Mouse (Mus musculus): Measurements from ENCODE around the gene Cers3. TPM values are rescaled to one million over a fixed set of nuclear protein-coding genes. Genes with fewer than 3 reads are reported as not detected.

Gene Cers3
- total RNA-seq (2015; ENCODE audit: low replicate concordance) (not detected in 2 replicates), total RNA-seq (2017; ENCODE audit: low replicate concordance) (not detected in 2 replicates)

DNA sequence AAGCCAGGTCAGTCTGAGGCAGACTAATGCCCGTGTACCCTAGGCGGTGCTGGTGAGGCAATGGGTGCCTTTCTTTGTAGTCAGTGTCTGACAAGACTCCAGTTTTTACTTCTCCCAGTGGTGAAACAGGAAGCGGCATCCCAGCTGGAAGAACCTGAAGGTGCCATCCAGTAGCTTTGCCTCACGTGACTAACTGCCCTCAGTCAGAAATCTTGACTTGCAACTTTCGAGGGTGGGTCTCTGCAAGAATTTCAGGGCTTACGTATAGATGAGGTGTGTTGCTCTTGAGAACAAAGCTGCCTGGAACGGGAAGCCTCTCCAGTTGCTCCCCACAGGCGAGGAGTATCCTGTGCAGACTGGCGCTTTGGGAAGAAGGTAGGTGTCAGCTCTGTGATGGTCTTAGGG lies at the start of gene Cers3:
Gene Cers3 (plus strand): TSS at position 128 of the 405 bp plus-strand sequence.
- ATAC-seq (replicated peaks; ENCODE audit: low FRiP score, poor library complexity, severe bottlenecking) = no peak

DNA sequence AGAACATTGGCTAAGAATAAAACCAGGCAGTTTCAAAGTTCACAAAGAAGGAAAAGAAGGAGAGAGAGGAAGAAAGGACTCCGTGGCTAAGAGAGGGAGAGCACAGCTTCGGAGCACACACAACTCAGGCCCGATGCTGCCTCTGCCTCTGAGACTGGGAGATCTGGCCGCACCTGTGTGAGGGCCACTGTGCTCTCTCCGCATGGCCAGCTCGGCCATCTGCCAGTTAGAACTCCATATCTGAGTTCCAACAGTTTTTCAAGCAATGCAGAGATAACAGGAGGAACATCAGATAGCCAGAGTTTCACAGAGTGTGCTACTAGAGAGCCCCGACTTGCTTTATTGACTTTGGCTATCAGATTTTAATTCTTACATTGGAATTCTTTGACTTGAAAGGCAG lies 48.8 kb upstream of the Cers3 start:
- no peak for ATAC-seq (replicated peaks; ENCODE audit: low FRiP score, poor library complexity, severe bottlenecking)

DNA sequence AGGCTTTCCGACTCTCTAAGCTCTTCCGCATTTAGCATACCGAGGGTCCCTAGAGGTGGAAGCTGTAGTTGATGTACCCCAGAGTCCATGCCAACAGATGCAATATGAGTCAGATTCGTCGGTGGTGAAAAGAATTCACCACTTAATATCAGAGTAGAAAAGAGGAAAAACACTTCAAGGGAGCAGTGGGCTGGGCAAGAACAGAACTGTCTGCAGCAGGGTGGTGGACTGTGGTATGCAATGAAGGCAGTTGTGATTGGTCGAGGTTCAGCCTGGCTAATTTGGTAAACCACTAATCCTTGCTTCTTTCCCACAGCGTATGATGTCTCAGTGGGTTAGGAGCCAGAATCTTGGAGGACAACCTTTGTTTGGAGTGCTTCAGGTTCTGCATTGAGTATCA lies 40.6 kb upstream of the Cers3 start:
- ATAC-seq (replicated peaks; ENCODE audit: low FRiP score, poor library complexity, severe bottlenecking) = no peak

GRCm38 (mm10) chr7:66704631-66705030 lies 38.7 kb upstream of the Cers3 start:
- ATAC-seq (replicated peaks; ENCODE audit: low FRiP score, poor library complexity, severe bottlenecking) = no peak

GRCm38 (mm10) chr7:66711166-66711565 lies 32.1 kb upstream of the Cers3 start:
- no peak for ATAC-seq (replicated peaks; ENCODE audit: low FRiP score, poor library complexity, severe bottlenecking)

GRCm38 (mm10) chr7:66724514-66724913 lies 18.8 kb upstream of the Cers3 start:
- no peak for ATAC-seq (replicated peaks; ENCODE audit: low FRiP score, poor library complexity, severe bottlenecking)

- no peak for ATAC-seq (replicated peaks; ENCODE audit: low FRiP score, poor library complexity, severe bottlenecking)
Observed at GRCm38 (mm10) chr7:66724954-66725353, 18.4 kb upstream of the Cers3 start.

DNA sequence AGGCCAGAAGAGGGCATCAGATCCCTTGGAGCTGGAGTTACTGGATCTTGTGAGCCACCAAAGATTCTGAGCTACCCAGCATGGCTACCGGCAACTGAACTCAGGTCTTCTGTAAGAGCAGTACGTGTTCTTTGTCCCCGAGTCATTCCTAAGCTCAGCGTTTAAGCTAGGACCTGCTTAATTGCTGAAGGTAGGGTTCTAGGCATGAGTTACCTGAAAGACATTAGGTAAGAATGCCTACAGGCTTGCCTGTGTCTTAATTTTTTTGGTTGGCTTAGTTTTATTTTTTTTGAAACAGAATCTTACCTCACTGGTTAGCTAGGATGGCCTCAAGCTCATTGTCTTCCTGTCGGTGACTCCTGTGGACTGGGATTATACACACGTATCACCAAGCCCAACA lies 15.2 kb upstream of the Cers3 start:
- ATAC-seq (replicated peaks; ENCODE audit: low FRiP score, poor library complexity, severe bottlenecking) = no peak

DNA sequence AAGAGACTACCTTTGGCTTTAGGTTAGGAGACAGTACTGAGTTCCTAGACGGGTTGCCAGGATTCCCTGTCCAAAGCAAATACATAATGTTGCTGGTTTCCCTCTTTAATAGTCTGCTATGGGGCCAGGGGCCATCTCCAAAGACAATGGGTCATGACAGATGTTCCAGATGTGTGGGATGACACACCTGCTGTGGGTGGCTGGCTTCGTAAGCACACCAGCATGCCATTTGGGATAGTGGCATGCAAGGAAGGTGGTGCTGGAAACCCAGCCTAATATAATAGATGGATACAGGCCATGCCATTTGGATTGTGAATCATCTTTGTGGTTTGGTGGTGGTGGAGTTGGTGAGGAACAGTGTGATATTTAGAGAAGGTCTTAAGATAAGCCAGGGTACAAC lies 14.1 kb upstream of the Cers3 start:
- ATAC-seq (replicated peaks; ENCODE audit: low FRiP score, poor library complexity, severe bottlenecking) = no peak

- ATAC-seq (replicated peaks; ENCODE audit: low FRiP score, poor library complexity, severe bottlenecking) = no peak
Observed at GRCm38 (mm10) chr7:66733431-66733830, 9.9 kb upstream of the Cers3 start.

GRCm38 (mm10) chr7:66733882-66734281 lies 9.4 kb upstream of the Cers3 start:
- ATAC-seq (replicated peaks; ENCODE audit: low FRiP score, poor library complexity, severe bottlenecking) = no peak

GRCm38 (mm10) chr7:66734466-66734865 lies 8.8 kb upstream of the Cers3 start:
- no peak for ATAC-seq (replicated peaks; ENCODE audit: low FRiP score, poor library complexity, severe bottlenecking)

- no peak for ATAC-seq (replicated peaks; ENCODE audit: low FRiP score, poor library complexity, severe bottlenecking)
Observed at GRCm38 (mm10) chr7:66734993-66735392, 8.3 kb upstream of the Cers3 start.

GRCm38 (mm10) chr7:66737418-66737817 lies 5.9 kb upstream of the Cers3 start:
- ATAC-seq (replicated peaks; ENCODE audit: low FRiP score, poor library complexity, severe bottlenecking) = no peak

GRCm38 (mm10) chr7:66741008-66741407 lies 2.3 kb upstream of the Cers3 start:
- ATAC-seq (replicated peaks; ENCODE audit: low FRiP score, poor library complexity, severe bottlenecking) = no peak

DNA sequence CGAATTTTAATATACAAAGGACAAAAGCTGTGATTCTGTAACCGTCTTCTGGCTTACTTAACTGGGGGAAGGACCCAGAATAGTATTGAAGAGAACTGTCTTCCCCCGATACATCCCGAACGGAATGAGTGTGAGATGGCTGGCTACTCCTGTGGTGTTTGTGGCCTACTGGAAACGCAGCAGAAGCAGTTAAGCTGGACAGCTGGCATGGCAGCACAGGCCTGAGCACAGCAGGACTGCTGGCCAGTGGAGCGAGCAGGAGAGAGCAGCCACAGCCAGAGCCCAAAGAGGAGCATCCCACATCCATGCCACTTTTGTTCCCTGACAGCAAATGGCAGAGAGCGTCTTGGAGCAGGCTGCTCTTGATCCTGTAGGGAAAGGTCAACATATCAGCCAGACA lies 1.9 kb upstream of the Cers3 start:
- ATAC-seq (replicated peaks; ENCODE audit: low FRiP score, poor library complexity, severe bottlenecking) = no peak

GRCm38 (mm10) chr7:66746972-66747371 lies 3.7 kb downstream of the Cers3 start:
- no peak for ATAC-seq (replicated peaks; ENCODE audit: low FRiP score, poor library complexity, severe bottlenecking)

GRCm38 (mm10) chr7:66749998-66750397 lies 6.7 kb downstream of the Cers3 start:
- no peak for ATAC-seq (replicated peaks; ENCODE audit: low FRiP score, poor library complexity, severe bottlenecking)

DNA sequence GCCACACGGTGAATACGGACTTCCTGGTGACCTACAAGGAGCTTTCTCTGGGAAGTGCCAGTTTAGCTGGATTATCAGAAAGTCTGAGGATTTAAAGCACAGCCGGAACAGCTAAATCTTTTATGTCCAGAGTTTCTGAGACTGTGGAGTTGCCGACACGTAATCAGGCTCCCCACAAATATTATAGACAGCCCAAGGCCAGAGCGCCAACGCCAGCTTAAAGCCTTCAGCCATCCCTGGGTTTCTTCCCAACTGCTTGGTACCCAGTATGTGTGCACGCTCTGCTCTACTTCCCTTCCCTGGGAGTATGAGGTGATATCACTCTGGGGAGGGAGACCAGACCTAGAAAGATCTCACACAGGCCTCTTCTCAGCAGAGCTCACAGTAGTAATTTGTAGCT lies 10.5 kb downstream of the Cers3 start:
- ATAC-seq (replicated peaks; ENCODE audit: low FRiP score, poor library complexity, severe bottlenecking) = no peak

- ATAC-seq (replicated peaks; ENCODE audit: low FRiP score, poor library complexity, severe bottlenecking) = no peak
Observed at GRCm38 (mm10) chr7:66755611-66756010, 12.3 kb downstream of the Cers3 start.

- ATAC-seq (replicated peaks; ENCODE audit: low FRiP score, poor library complexity, severe bottlenecking) = no peak
Observed at GRCm38 (mm10) chr7:66769902-66770301, 26.6 kb downstream of the Cers3 start.

GRCm38 (mm10) chr7:66770706-66771105 lies 27.4 kb downstream of the Cers3 start:
- no peak for ATAC-seq (replicated peaks; ENCODE audit: low FRiP score, poor library complexity, severe bottlenecking)

DNA sequence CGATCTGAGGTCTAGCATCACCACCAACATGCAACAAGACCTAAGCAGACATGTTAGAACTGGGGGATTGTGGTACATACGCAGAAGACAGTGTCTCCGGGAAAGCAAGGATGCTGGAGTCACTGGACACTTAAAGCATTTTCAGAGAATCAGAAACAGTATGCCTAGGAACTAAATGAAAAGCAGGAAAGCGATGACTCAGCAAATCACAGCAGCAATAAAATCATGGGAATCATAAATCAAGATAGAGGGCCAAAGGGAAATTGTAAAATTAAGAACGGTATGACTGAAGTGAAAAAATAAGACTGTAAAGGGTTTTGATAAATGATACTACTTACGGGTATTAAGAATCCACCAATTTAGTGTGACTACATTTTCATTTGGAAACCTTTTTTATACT lies 27.9 kb downstream of the Cers3 start:
- ATAC-seq (replicated peaks; ENCODE audit: low FRiP score, poor library complexity, severe bottlenecking) = no peak
